8 mouse cellular contexts compared by ENCODE assay signal in the genomic region with DNA sequence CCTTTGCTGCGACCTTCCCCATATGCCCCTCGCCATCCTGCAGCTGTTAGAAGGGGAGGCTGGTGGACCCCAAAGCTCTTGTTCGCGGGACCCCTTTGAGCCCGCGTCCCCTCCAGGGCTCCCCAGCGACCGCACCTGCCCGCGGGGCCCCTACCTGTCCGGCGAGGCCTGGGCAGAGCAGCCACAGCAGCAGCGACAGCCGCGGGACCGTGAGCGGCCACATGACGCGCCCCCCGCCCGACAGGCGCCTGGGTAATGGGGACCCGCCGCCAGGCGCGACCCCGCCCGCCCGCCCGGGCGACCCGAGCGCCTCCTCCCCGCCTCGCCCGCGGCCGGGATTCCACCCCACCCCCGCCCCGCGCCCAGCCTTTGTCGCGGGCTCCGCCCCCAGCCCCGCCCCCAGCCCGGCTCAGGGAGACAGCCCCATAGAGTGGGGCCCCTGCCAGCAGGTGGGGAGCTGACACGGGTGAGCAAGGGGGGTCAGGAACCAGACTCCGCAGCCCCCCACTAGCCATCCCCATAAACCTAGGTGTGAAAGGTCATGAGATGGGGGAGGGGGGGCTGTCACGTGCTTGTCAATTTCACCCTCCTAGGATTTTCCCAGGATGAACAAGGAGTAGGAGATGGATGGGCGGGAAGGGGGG. TPM values are rescaled to one million over a fixed set of nuclear protein-coding genes. Genes with fewer than 3 reads are reported as not detected.
DNase-seq lines count a peak whose midpoint lies in the region; ATAC-seq lines count a peak whose summit lies in the region.

A gene (minus strand): TSS at position 333 of the 644 bp plus-strand sequence.

- 0% methylated on average over 22 of the region's 50 CpGs for WGBS in midbrain, embryonic 13.5 days

- peak within 1 kb of the TSS; percentile 76 for H3K4me2 ChIP-seq in midbrain, embryonic 13.5 days (replicated peaks)

- DNase-seq in cerebellum, postnatal 14 days, result peak; percentile 27 to 41
- no peak for DNase-seq in cerebellum, adult 11 months
- DNase-seq in right cerebral cortex, postnatal 4 days, result peak; percentile 74
- no peak for DNase-seq in right cerebral cortex, postnatal 25 days
- peak; percentile 60 to 69 for DNase-seq in kidney, postnatal 4 days
- no peak for DNase-seq in urinary bladder, postnatal 25 days (ENCODE audit: low spot score)
- DNase-seq in cerebellum, adult 9-11 months, result no peak

- peak; percentile 58 for ATAC-seq in midbrain, embryonic 13.5 days

- H3K36me3 ChIP-seq in midbrain, embryonic 13.5 days, result peaks cover 4% of the 10 kb centered on the region; the same call in 1 of the 2 replicates

- H3K9ac ChIP-seq in midbrain, embryonic 13.5 days (replicated peaks), result peak within 1 kb of the TSS; percentile 81

- H3K4me1 ChIP-seq in midbrain, embryonic 13.5 days (replicated peaks), result peaks cover 29% of the 10 kb centered on the region

- no peaks in the 10 kb centered on the region for H3K9me3 ChIP-seq in midbrain, embryonic 13.5 days

- H3K27ac ChIP-seq in midbrain, embryonic 13.5 days, result peak within 1 kb of the TSS; percentile 55

- H3K27me3 ChIP-seq in midbrain, embryonic 13.5 days, result peaks cover 31% of the 10 kb centered on the region

- peak within 1 kb of the TSS; percentile 59 for H3K4me3 ChIP-seq in midbrain, embryonic 13.5 days (replicated peaks)

RNA-seq across cellular contexts. Expression of the gene that starts here (rescaled TPM):
- polyA plus RNA-seq in midbrain, embryonic 13.5 days (2015; fragmentation: Nextera tagmentation; extraction: Ambion mirVana), result 92.0 and 96.7 TPM in 2 replicates

Comparison
In these comparisons a context has a peak if more than half of its experiments do, and no peak if none do; other contexts are left out.
1. DNase-seq: peak in cerebellum, postnatal 14 days (2 of 2), right cerebral cortex, postnatal 4 days (single experiment) and kidney, postnatal 4 days (2 of 2); none in cerebellum, adult 11 months (single experiment), right cerebral cortex, postnatal 25 days (single experiment), urinary bladder, postnatal 25 days (single experiment) and cerebellum, adult 9-11 months (single experiment).